Mouse (Mus musculus) G1E-ER4 (cell line): ENCODE measurements around the gene Nutf2. TPM values are rescaled to one million over a fixed set of nuclear protein-coding genes. Genes with fewer than 3 reads are reported as not detected.

ENCODE experiments used
- GATA1 ChIP-seq: IDR thresholded peaks from one replicate; pipeline ENCODE4 v1.8.0; 2012; ENCODE audit warnings: low read length, inconsistent platforms
- polyA plus RNA-seq: library from polyadenylated mRNA; stranded (reverse); fragments of >175 nt; gene quantifications from 2 replicates; pipeline ENCODE4 v1.2.3, GENCODE M21; 2012

Nutf2 gene
- polyA plus RNA-seq, 1 experiment: 337 TPM

GRCm38 (mm10) chr8:105890870-105891269 is 30.5 kb downstream of the Nutf2 start:
- TF ChIP-seq GATA1: no peak

- no peak for TF ChIP-seq GATA1
These were observed 32.1 kb downstream of the Nutf2 start for GRCm38 (mm10) chr8:105892432-105892831.

DNA sequence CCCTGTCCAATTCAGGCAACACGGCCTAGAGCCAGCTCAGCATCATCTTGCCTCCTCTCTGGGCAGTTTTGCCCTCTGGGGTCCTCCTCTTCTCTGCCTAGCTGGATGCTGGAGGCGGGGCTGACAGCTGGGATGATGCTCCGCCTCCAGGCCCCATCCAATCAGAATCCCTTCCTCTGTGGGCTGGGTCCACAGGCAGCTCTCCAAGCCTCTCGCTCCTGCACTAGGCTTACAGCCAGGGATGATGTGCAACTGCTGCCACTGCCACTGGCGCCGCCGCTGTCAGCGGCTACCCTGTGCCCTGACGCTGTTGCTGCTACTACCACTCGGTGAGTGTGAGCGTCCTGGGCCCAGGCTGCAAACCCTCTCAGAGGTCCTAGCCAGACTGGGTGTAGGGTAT is 33.0 kb downstream of the Nutf2 start, which contains the start of gene Nrn1l:
Gene Nrn1l (plus strand): TSS at position 229 of the 400 bp plus-strand sequence.
- no peak for TF ChIP-seq GATA1

DNA sequence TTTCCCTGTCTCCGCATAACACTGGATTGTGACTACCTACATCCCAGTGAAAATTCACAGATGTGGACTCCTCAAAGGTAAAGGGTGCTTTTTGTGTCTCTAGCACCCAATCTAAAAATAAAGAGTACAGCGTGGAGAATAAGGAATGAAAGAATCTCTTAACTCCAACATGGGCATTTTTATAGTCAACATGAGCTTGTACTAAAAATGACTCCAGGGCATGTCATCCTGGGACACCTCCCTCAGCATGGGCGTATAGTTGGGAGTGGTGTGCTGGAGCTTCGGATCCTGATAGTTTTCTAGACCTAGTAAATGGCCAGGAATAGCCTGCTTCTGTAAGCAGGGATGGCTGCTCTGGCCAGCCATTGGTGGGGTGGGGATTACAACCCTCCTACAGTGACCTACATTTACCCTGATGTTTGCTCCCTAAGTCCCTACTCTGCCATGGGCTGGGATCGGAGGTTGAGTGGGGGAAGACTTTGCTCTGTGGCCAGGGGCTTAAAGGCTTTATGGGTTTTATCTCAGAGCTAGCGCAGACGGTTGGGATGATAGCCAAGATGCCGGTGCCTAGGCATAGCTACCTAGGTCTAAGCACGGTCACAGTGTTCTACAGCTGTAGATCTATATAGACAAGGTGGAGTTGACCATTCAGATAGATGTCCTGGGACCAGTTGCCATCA is 37.6 kb downstream of the Nutf2 start:
- TF ChIP-seq GATA1: no peak

GRCm38 (mm10) chr8:105900180-105900940 is 40.0 kb downstream of the Nutf2 start, which contains the start of gene Pskh1:
Pskh1 (plus strand) TSS chr8:105900441.
- TF ChIP-seq GATA1: no peak

DNA sequence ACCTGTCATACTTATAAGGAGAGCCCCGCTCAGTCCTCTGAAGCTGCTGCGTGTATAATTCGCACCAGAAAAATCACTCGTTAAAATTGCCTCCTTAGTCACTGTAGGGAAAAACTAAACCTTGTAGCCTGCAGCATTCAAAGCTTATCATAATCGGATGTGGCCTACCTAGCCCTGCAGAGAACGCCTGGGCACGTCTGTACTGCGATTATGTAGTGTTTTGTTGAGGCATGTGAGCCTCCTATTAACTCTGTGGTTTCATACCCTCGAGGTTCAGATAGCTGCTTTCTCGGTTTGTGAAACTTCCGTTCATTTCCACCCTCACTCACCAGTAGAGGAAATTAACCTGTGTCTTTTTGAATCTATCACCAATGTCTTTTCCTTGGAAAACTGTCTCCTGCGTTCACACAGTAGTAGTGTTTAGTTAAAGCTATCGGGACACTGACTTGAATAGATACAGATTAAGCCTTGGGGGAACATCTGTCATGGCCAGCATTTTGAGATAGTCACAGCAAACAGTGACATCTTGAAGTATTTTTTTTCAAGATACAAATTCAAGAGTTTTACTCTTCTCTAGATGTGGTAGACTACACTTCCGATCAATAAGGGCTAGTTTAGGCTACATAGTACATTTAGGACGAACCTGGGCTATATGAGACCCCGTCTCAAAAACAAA is 40.7 kb downstream of the Nutf2 start:
- peak; percentile 5 for TF ChIP-seq GATA1

DNA sequence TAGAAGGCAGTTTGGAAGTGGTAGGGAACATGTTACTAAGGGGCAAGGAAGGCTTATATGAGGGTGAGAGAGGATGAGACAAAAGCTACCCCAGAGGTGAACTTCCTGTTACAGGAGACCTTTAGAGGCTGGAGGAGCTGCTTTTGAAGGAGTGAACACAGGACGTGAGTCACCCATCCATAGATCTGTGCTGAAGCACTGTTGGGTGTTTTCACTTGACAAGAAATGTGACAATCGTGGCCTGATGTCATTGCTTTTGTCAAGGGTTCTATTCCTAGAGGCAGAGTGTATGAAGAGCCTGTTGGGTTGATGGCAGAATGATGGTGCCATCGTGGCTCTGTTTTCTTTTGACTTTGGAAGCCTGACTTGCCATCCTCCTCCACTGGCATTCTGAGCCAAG is 59.0 kb downstream of the Nutf2 start:
- TF ChIP-seq GATA1: no peak

- TF ChIP-seq GATA1: no peak
These were observed 64.7 kb downstream of the Nutf2 start for GRCm38 (mm10) chr8:105925123-105925522.

Other genes starting within 250 kb of the Nutf2 start
- 187 and 251 TPM in 2 replicates for gene Ctcf, start 224.0 kb upstream of the Nutf2 start, polyA plus RNA-seq
- gene Agrp, start 223.2 kb upstream of the Nutf2 start, polyA plus RNA-seq: 0.10 TPM in 1 of 2 replicates, not detected in the other
- 1.3 and 1.7 TPM in 2 replicates for gene Carmil2, start 174.3 kb upstream of the Nutf2 start, polyA plus RNA-seq
- gene Acd, start 159.5 kb upstream of the Nutf2 start, polyA plus RNA-seq: 32.7 and 72.3 TPM in 2 replicates
- 8.1 TPM in 2 replicates for gene Pard6a, start 159.4 kb upstream of the Nutf2 start, polyA plus RNA-seq
- gene 4933405L10Rik, start 152.9 kb upstream of the Nutf2 start, polyA plus RNA-seq: not detected in 2 replicates
- gene Enkd1, start 152.4 kb upstream of the Nutf2 start, polyA plus RNA-seq: 40.0 and 52.9 TPM in 2 replicates
- 4.7 TPM in 2 replicates for gene Gfod2, start 101.9 kb upstream of the Nutf2 start, polyA plus RNA-seq
- gene Ranbp10, start 33.2 kb upstream of the Nutf2 start, polyA plus RNA-seq: 23.9 and 32.1 TPM in 2 replicates
- gene Tsnaxip1, start 32.8 kb upstream of the Nutf2 start, polyA plus RNA-seq: not detected in 2 replicates
- gene Cenpt, start 7.3 kb upstream of the Nutf2 start, polyA plus RNA-seq: 15.8 and 16.9 TPM in 2 replicates
- gene Thap11, start 5.4 kb upstream of the Nutf2 start, polyA plus RNA-seq: 35.4 and 41.5 TPM in 2 replicates
- 20.8 and 27.6 TPM in 2 replicates for gene Edc4, start 20.3 kb downstream of the Nutf2 start, polyA plus RNA-seq
- 1.8 and 2.4 TPM in 2 replicates for gene Nrn1l, start 33.0 kb downstream of the Nutf2 start, polyA plus RNA-seq
- gene Pskh1, start 39.9 kb downstream of the Nutf2 start, polyA plus RNA-seq: 13.6 and 26.7 TPM in 2 replicates
- gene Ctrl, start 73.3 kb downstream of the Nutf2 start, polyA plus RNA-seq: 0.46 TPM in 1 of 2 replicates, not detected in the other
- gene Psmb10, start 77.9 kb downstream of the Nutf2 start, polyA plus RNA-seq: 183 and 226 TPM in 2 replicates
- gene Lcat, start 82.8 kb downstream of the Nutf2 start, polyA plus RNA-seq: 0.31 and 0.39 TPM in 2 replicates
- 14.1 and 17.6 TPM in 2 replicates for gene Slc12a4, start 105.5 kb downstream of the Nutf2 start, polyA plus RNA-seq
- not detected in 2 replicates for gene Dpep3, start 118.8 kb downstream of the Nutf2 start, polyA plus RNA-seq
- gene Dus2, start 130.8 kb downstream of the Nutf2 start, polyA plus RNA-seq: 3.9 TPM in 2 replicates
- not detected in 2 replicates for gene Dpep2nb, start 145.4 kb downstream of the Nutf2 start, polyA plus RNA-seq
- 28.3 and 32.4 TPM in 2 replicates for gene Ddx28, start 151.3 kb downstream of the Nutf2 start, polyA plus RNA-seq
- gene Nfatc3, start 198.3 kb downstream of the Nutf2 start, polyA plus RNA-seq: 16.5 and 25.5 TPM in 2 replicates